Mouse (Mus musculus): Measurements from ENCODE around the gene Nol12. TPM values are rescaled to one million over a fixed set of nuclear protein-coding genes. Genes with fewer than 3 reads are reported as not detected.

Gene Nol12
- polyA plus RNA-seq, 1 experiment from 2014 or later: 46.9 TPM

GRCm38 (mm10) chr15:78986536-78987220, 51.9 kb downstream of the Nol12 start:
- no peaks in the 10 kb centered on the region for H3K9me3 ChIP-seq
- H3K27ac ChIP-seq: no peak overlapping the region
- H3K4me3 ChIP-seq: no peak overlapping the region
- H3K4me1 ChIP-seq: peaks cover 46% of the 10 kb centered on the region
- H3K9ac ChIP-seq: no peak overlapping the region
- H3K27me3 ChIP-seq: no peaks in the 10 kb centered on the region
- H3K36me3 ChIP-seq: peaks cover 23% of the 10 kb centered on the region
- 49% methylated on average over 11 of the region's 11 CpGs for WGBS
- no peak for ATAC-seq (ENCODE audit: borderline replicate concordance, extremely low read depth, low FRiP score, low TSS enrichment)
- no peak overlapping the region for H3K4me2 ChIP-seq

- WGBS: 52% methylated on average over 14 of the region's 14 CpGs
- Histone ChIP-seq H3K9me3 (no peaks in the 10 kb centered on the region), H3K4me3 (no peak overlapping the region), H3K4me1 (peaks cover 38% of the 10 kb centered on the region), H3K4me2 (no peak overlapping the region), H3K9ac (no peak overlapping the region), H3K27me3 (no peaks in the 10 kb centered on the region), H3K27ac (peak overlapping the region; percentile 22; the same call in 1 of the 2 replicates), H3K36me3 (peaks cover 42% of the 10 kb centered on the region)
- ATAC-seq (ENCODE audit: borderline replicate concordance, extremely low read depth, low FRiP score, low TSS enrichment): peak; percentile 28; the same call in 1 of the 2 replicates
Measured at GRCm38 (mm10) chr15:78988499-78988971, 53.8 kb downstream of the Nol12 start.

- no peak overlapping the region for H3K9ac ChIP-seq
- no peaks in the 10 kb centered on the region for H3K9me3 ChIP-seq
- H3K27ac ChIP-seq: no peak overlapping the region
- H3K4me1 ChIP-seq: peaks cover 29% of the 10 kb centered on the region
- no peak for ATAC-seq (ENCODE audit: borderline replicate concordance, extremely low read depth, low FRiP score, low TSS enrichment)
- WGBS: 85% methylated on average over 14 of the region's 14 CpGs
- H3K4me2 ChIP-seq: no peak overlapping the region
- H3K36me3 ChIP-seq: peaks cover 51% of the 10 kb centered on the region
- no peaks in the 10 kb centered on the region for H3K27me3 ChIP-seq
- no peak overlapping the region for H3K4me3 ChIP-seq
Measured at GRCm38 (mm10) chr15:78989152-78990092, 54.7 kb downstream of the Nol12 start.

- 89% methylated on average over 9 of the region's 9 CpGs for WGBS
- Histone ChIP-seq H3K4me1 (peaks cover 22% of the 10 kb centered on the region), H3K36me3 (peaks cover 56% of the 10 kb centered on the region), H3K4me3 (no peak overlapping the region), H3K9me3 (no peaks in the 10 kb centered on the region), H3K27ac (no peak overlapping the region), H3K27me3 (no peaks in the 10 kb centered on the region), H3K9ac (no peak overlapping the region), H3K4me2 (no peak overlapping the region)
- no peak for ATAC-seq (ENCODE audit: borderline replicate concordance, extremely low read depth, low FRiP score, low TSS enrichment)
Measured at GRCm38 (mm10) chr15:78990093-78990463, 55.3 kb downstream of the Nol12 start.

GRCm38 (mm10) chr15:78990970-78991525, 56.3 kb downstream of the Nol12 start:
- Histone ChIP-seq H3K27me3 (no peaks in the 10 kb centered on the region), H3K4me1 (peaks cover 17% of the 10 kb centered on the region), H3K36me3 (peaks cover 64% of the 10 kb centered on the region), H3K9ac (no peak overlapping the region), H3K4me3 (no peak overlapping the region), H3K4me2 (no peak overlapping the region), H3K9me3 (no peaks in the 10 kb centered on the region), H3K27ac (no peak overlapping the region)
- no peak for ATAC-seq (ENCODE audit: borderline replicate concordance, extremely low read depth, low FRiP score, low TSS enrichment)
- 93% methylated on average over 25 of the region's 25 CpGs for WGBS

GRCm38 (mm10) chr15:78992235-78992634, 57.5 kb downstream of the Nol12 start:
- H3K27me3 ChIP-seq: no peaks in the 10 kb centered on the region
- H3K4me1 ChIP-seq: peaks cover 12% of the 10 kb centered on the region
- peaks cover 70% of the 10 kb centered on the region for H3K36me3 ChIP-seq
- no peak overlapping the region for H3K27ac ChIP-seq
- no peak overlapping the region for H3K9ac ChIP-seq
- WGBS: 90% methylated on average over 7 of the region's 7 CpGs
- no peak for ATAC-seq (ENCODE audit: borderline replicate concordance, extremely low read depth, low FRiP score, low TSS enrichment)
- no peak overlapping the region for H3K4me3 ChIP-seq
- no peak overlapping the region for H3K4me2 ChIP-seq
- no peaks in the 10 kb centered on the region for H3K9me3 ChIP-seq

- 93% methylated on average over 24 of the region's 24 CpGs for WGBS
- H3K9me3 ChIP-seq: no peaks in the 10 kb centered on the region
- no peak overlapping the region for H3K27ac ChIP-seq
- no peak overlapping the region for H3K4me3 ChIP-seq
- H3K4me1 ChIP-seq: peaks cover 9% of the 10 kb centered on the region
- H3K9ac ChIP-seq: no peak overlapping the region
- no peak overlapping the region for H3K4me2 ChIP-seq
- ATAC-seq (ENCODE audit: borderline replicate concordance, extremely low read depth, low FRiP score, low TSS enrichment): no peak
- peaks cover 70% of the 10 kb centered on the region for H3K36me3 ChIP-seq
- no peaks in the 10 kb centered on the region for H3K27me3 ChIP-seq
Measured at GRCm38 (mm10) chr15:78992925-78993324, 58.2 kb downstream of the Nol12 start.

Small RNA genes within 50 kb of the gene (microRNA-seq; reads per million reads assigned to microRNA genes)
- gene Mir6955: not detected

Other genes with a start within 250 kb of the Nol12 start
- 0.06 and 0.08 TPM in 2 replicates for gene Elfn2, start 216.2 kb upstream of the Nol12 start, polyA plus RNA-seq (2015; fragmentation: Nextera tagmentation; extraction: Ambion mirVana)
- 42.1 and 45.0 TPM in 2 replicates for gene Mfng, start 161.5 kb upstream of the Nol12 start, polyA plus RNA-seq (2015; fragmentation: Nextera tagmentation; extraction: Ambion mirVana)
- 7.1 and 7.6 TPM in 2 replicates for gene Card10, start 131.9 kb upstream of the Nol12 start, polyA plus RNA-seq (2015; fragmentation: Nextera tagmentation; extraction: Ambion mirVana)
- gene Cdc42ep1, start 92.3 kb upstream of the Nol12 start, polyA plus RNA-seq (2015; fragmentation: Nextera tagmentation; extraction: Ambion mirVana): 105 and 109 TPM in 2 replicates
- 0.69 and 0.72 TPM in 2 replicates for gene Lgals2, start 79.4 kb upstream of the Nol12 start, polyA plus RNA-seq (2015; fragmentation: Nextera tagmentation; extraction: Ambion mirVana)
- gene Gga1, start 57.7 kb upstream of the Nol12 start, polyA plus RNA-seq (2015; fragmentation: Nextera tagmentation; extraction: Ambion mirVana): 54.0 and 56.2 TPM in 2 replicates
- gene Gm49510, start 35.3 kb upstream of the Nol12 start, polyA plus RNA-seq (2015; fragmentation: Nextera tagmentation; extraction: Ambion mirVana): 0.18 and 0.60 TPM in 2 replicates
- 31.9 and 35.5 TPM in 2 replicates for gene Sh3bp1, start 35.2 kb upstream of the Nol12 start, polyA plus RNA-seq (2015; fragmentation: Nextera tagmentation; extraction: Ambion mirVana)
- 13.3 and 13.8 TPM in 2 replicates for gene Pdxp, start 21.0 kb upstream of the Nol12 start, polyA plus RNA-seq (2015; fragmentation: Nextera tagmentation; extraction: Ambion mirVana)
- 804 and 851 TPM in 2 replicates for gene Lgals1, start 8.2 kb upstream of the Nol12 start, polyA plus RNA-seq (2015; fragmentation: Nextera tagmentation; extraction: Ambion mirVana)
- gene Triobp, start 12.8 kb downstream of the Nol12 start, polyA plus RNA-seq (2015; fragmentation: Nextera tagmentation; extraction: Ambion mirVana): 39.2 and 44.9 TPM in 2 replicates
- 560 and 562 TPM in 2 replicates for gene H1f0, start 93.5 kb downstream of the Nol12 start, polyA plus RNA-seq (2015; fragmentation: Nextera tagmentation; extraction: Ambion mirVana)
- not detected in 2 replicates for gene Galr3, start 107.0 kb downstream of the Nol12 start, polyA plus RNA-seq (2015; fragmentation: Nextera tagmentation; extraction: Ambion mirVana)
- 57.0 and 61.0 TPM in 2 replicates for gene Ankrd54, start 128.0 kb downstream of the Nol12 start, polyA plus RNA-seq (2015; fragmentation: Nextera tagmentation; extraction: Ambion mirVana)
- gene Eif3l, start 140.2 kb downstream of the Nol12 start, polyA plus RNA-seq (2015; fragmentation: Nextera tagmentation; extraction: Ambion mirVana): 223 and 225 TPM in 2 replicates
- gene Micall1, start 174.0 kb downstream of the Nol12 start, polyA plus RNA-seq (2015; fragmentation: Nextera tagmentation; extraction: Ambion mirVana): 7.5 and 8.8 TPM in 2 replicates
- gene Polr2f, start 206.1 kb downstream of the Nol12 start, polyA plus RNA-seq (2015; fragmentation: Nextera tagmentation; extraction: Ambion mirVana): 240 and 281 TPM in 2 replicates
- 9.9 and 10.8 TPM in 2 replicates for gene 1700088E04Rik, start 206.3 kb downstream of the Nol12 start, polyA plus RNA-seq (2015; fragmentation: Nextera tagmentation; extraction: Ambion mirVana)
- 0.65 and 0.92 TPM in 2 replicates for gene Sox10, start 230.3 kb downstream of the Nol12 start, polyA plus RNA-seq (2015; fragmentation: Nextera tagmentation; extraction: Ambion mirVana)

Measured in lung, embryonic 15.5 days (tissue).